Mouse (Mus musculus): Measurements from ENCODE around the gene Eif2ak2.

DNA sequence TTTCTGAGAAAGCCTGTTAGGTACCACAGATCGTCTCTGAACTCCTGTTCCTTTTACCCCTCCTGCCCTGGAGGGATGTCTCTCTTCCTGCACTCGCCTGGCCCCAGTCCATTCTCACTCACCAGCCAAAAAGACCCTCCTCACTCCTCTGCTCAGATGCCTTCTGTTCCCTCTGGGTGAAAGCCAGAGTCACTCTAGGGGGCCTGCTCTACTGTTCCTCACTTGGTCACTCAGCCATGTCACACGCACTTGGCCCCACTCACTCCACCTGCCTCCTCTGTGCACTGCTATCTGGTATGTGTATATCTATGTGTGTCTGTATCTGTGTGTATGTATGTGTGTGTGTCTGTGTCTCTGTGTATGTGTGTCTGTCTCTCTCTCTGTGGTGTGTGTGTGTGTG, 6.8 kb upstream of the Eif2ak2 start:
- TF ChIP-seq NRF1 (IDR thresholded peaks at IDR 0.05; ENCODE audit: insufficient read depth, low read depth, low read length, poor library complexity, severe bottlenecking) (no peak), CTCF (IDR thresholded peaks at IDR 0.05 in 2 of 3, conservative IDR thresholded peaks at IDR 0.05 in 1 of 3; ENCODE audit: control insufficient read depth in 1 of 3, insufficient read depth in 1 of 3, low read depth in 2 of 3, low read length in 3 of 3, poor library complexity in 1 of 3, severe bottlenecking in 1 of 3) (no peak), JUND (IDR thresholded peaks at IDR 0.05; ENCODE audit: low read depth, low read length) (no peak), MAX (IDR thresholded peaks at IDR 0.05; ENCODE audit: low read length) (no peak), POLR2A (IDR thresholded peaks at IDR 0.05; ENCODE audit: control insufficient read depth in 1 of 2, insufficient read depth in 1 of 2, low read depth in 1 of 2, low read length in 2 of 2, poor library complexity in 1 of 2) (no peak), NELFE (IDR thresholded peaks at IDR 0.05; ENCODE audit: low read depth, low read length) (no peak), MYC (IDR thresholded peaks at IDR 0.05; ENCODE audit: low read depth, low read length) (no peak), POLR2AphosphoS5 (IDR thresholded peaks at IDR 0.05; ENCODE audit: borderline replicate concordance, low read depth, low read length) (no peak), ZC3H11A (IDR thresholded peaks at IDR 0.05; ENCODE audit: low read depth, low read length) (no peak), TCF12 (IDR thresholded peaks at IDR 0.05; ENCODE audit: low read depth, low read length) (no peak), CHD2 (IDR thresholded peaks at IDR 0.05; ENCODE audit: low read length) (no peak)

Measured in MEL (cell line).